Mouse (Mus musculus) CD4-positive helper T cell, adult 2 months (primary cell): ENCODE measurements around the gene Pou2f1.
A peak's percentile ranks its signal among the peaks of the same experiment; 100 is the strongest.

Experiments used
- DNase-seq: peaks from one replicate; pipeline ENCODE4 v3.0.0-alpha.2; 2012; ENCODE audit warnings: low read depth, missing footprints, low spot score

Gene Pou2f1

DNA sequence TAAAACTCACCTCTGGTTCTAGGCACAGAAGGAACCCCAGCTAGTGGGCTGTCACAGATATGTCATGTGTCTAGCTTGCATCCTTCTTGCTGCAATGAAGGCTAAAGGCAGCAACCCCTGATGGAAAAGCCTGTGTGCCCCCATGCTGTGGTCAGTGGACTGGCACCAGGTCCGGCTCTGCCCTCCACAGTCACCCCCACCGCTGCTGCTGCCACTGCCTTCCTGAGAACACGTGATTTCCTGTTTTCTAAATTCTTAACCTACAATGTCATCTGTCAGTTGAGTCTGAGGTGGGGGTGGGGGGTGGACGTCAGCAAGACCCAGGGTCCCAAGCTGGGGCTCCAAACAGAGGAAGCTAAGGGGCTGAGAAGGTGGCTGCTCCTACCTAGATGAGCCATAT, 153.6 kb downstream of the Pou2f1 start:
- peak; percentile 72 for DNase-seq

DNA sequence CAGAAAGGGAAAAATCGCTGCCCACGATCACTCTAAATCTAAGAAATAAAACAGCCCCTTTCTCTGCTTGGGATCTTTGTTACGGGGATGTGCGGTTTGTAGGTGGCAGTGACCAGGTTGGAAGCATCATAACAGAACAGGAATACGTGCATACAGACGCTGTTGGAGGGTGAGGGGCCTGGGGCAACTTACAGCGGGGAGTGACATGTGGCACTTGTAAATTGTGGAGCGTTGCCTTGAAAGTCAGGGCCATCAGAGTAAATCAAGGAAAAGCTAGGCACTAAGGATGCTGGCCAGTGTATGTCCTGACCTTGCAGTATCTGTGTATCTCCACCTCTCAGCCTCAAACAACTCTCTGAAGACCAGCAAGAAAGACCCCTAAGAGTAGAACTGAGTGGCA, 154.1 kb downstream of the Pou2f1 start:
- peak; percentile 50 for DNase-seq

DNA sequence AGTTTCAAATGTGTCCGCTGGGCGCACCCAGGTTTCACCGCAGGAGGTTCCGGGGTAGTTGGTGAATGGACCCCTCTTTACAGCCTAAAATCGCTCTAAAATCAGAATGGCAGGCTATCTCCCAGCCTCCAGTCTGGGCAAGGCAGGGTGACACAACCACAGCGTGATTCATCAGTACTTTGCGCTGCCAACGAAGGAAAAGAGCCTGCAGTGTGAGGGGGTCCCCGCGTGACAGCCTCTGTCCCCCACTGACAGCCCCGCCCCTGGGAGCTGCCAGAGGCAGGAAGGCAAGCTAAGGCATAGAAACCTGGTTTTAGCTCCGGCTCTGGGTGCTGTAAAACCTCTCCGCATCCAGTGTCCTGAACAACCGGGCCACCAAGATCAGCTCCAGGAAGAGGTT, 157.1 kb downstream of the Pou2f1 start:
- DNase-seq, result peak; percentile 77

DNA sequence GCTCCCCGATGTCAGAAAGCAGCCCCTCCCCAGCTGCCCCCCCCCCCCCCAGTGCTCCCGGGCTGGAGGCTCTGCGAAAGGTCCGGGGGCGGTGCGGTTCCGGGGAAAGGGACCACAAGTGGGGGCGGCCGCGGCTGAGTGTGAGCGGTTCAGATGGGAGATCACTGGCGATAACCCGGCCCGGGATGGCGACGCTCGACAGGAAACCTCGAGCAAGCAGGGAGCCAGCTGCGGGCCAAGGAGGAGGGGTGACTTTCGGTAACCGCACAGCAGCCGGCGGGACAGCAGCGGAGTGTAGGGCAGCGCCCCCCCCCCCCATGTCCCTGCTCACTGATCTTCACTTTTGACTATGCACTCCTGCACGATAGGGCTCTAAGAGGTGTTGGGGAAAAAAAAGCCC, 157.5 kb downstream of the Pou2f1 start:
- DNase-seq, result peak; percentile 90

DNA sequence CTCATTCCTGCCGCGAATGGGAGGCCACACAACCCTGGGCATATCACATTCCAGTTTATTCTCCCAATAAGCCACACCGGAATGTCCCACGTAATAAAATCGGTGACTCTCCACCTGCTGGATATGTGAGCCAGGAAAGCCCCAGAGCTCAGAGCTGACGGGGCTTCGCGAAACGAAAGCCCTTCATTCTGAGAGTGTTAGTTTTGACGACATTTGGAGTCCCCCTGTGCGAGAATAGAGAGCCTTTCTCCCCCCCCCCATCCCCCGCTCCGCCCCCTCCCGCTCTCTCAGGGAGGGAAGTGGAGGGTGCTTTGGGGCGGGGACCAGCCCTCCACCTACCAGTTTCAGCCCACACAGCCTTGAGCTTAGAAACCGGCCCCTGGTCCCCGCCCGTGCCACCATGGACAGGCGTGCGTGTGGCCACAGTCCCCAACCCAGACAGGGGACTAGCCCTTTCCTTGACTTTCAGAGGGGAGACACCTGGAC, 158.0 kb downstream of the Pou2f1 start:
- DNase-seq, result peak; percentile 86

DNA sequence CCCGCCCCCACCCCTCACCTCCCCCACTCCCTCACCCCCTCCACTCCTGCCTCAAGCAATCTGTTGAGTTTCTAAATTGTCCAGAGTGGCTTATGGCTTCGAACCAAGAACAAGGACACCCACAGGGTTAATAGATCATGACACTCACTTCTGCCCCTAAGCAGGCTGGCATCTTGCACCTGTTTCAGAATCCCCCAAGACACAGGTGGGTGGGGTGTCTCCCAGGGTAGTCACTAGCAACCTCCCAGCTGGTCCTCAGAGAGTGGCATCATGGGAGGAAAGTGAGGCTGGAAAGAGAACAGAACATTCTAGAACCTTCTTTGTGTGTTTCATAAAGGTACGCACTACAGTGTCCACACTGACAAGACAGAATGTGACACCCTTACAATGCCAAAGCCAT, 158.9 kb downstream of the Pou2f1 start:
- peak; percentile 69 for DNase-seq

DNA sequence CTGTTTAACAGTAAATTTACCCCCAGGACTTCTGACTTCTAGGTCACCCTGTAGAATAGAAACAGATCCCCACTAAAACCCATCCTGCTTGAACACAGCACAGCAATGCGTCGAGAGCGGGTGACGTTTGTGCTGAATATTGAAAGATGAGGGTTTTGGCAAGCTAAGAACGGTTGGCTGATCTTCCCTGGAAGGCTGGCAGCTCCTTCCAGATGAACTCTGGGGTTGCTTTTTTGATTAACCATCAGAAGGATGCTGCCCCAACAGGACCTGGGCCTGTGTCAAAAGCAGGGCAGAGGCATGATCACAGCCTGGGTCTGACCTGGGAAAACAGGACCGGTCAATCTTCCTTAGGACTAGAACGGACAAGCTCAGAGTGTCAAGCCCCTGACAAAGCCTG, 160.3 kb downstream of the Pou2f1 start:
- DNase-seq, result no peak

DNA sequence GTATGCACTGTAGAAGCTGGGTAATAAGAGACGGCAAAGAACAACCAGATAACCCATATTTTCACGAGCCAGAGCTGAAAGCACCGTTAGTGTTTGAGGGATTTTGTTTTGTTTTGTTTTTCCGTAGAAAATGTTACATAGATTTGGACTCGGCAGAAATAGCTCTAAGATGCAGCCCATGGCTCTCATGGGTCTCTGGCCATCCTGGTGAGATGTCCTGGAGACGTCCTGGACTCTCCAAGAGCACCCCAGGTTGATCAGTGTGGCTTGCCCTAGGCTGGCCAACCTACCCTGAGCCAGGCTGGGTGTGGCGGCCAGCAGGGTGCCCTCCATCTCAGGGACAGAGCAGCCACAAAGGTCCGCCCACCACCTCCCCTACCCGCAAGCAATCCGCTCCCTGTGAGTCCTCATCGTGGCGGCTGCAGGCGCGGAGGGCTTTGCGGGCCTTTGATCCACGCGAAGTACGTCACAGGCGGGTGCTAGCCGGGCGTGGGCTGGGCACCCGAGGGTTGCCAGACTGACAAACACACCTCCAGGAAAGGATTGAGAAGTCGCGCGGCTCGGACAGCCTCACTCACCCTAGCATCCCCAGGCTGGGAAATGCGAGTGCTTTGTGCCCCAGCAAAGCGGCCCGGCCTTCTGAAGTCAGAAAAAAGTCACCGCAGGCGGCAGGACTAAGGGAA, 161.8 kb downstream of the Pou2f1 start:
- peak; percentile 81 for DNase-seq

DNA sequence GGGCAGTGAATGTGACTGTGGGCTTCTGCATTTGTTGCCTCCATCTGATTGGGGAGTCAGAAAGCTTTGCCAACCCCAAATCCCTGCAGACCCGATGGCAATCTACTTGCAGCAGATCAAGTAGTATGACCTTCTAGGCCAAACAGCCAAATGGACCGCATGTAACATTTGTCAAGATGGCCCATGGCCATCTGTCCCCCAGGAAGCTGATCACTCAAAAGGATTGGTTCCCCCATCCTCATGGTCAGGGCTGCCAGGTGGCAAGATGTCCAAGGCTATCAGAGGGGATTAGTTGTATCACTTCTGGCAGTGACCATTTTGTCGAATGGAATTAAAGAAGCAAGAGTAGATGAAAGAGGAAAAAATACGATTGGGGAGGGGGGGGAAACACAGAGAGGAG, 163.3 kb downstream of the Pou2f1 start:
- DNase-seq, result no peak

DNA sequence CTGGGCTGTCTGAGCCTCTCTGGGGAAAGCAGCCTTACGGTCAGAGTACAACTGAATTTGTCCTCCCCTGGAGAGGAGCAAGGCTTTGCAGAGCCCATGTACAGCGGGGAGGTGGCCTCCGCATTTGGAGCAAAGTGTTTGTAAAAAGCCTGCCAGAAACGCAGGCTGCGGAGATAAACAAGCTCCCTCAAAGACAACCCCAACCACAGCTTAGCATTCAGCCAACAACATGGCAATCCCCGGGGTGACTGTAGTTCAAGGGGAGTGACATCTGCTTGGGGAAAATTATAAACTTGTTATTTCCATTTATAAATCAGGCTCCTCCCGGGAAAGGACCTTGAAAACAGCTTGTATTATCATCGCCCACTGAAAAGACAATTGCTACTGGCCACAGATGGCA, 164.9 kb downstream of the Pou2f1 start:
- DNase-seq, result peak; percentile 81

DNA sequence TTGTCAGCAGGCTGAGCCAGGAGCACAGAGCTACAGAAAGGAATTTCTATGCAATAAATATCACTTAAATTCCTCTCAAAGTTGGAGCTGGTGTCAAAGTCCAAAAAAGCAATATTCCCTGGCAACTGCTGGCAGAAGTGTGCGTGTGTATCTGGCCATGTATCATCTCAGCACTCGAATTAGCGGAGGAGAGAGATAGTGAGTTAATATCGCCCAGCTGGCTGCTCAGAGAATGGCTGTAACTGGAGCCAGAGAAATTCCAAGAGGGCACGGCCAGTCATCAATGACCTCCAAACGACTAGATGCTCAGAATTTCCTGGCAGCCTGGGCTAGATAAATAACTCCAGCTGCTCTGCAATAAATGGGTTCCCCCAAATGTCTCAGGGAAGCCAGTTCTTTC, 166.0 kb downstream of the Pou2f1 start:
- no peak for DNase-seq

DNA sequence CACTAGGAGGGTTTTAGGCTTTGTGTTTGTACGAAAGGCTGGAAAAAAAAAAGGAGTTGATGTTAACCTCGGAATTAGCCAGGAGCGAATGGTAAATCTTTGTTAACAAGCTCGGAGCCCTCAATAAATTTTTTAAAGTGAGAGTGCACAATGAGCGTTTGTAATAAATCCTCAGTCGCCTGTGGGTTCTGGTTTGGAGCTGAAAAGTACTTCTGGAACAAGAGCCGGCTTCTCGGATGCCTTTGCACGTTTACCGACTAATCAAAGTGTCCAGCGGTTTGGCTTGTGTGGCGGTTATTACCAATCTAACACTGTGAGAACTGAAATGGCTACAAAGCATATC, 167.9 kb downstream of the Pou2f1 start:
- no peak for DNase-seq

DNA sequence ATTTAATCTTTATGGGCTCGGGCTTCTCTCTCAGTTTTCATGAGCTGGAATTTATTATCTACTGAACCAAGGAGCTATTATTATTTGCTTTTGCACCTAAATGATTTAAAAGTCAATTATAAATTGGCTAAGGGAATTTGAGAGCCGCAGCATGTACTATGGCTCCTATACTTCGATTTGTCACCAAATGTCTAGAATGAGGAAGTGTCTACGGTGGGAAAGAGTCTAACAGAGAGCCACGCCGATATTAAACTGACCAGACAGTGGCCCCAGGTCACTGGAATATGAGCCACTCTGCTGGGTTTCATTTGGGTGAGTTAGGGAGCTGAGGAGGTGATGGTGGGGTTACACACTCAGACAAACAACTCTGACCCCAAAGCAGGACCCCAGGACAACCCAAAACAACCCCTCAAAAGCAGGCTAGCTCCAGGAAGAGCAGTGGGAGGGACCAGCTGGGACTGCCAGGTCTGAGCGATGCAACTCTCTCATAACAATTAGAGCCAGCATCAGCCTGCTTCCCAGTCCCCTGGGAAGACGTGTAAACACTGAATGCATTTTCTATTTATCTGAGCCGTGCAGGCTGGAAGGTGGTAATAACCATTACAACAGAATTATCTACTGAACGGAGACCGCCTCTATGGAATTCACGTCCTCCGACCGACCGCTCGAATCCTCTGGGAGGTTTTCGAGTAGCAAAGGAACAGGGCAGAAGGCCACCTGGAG, 168.4 kb downstream of the Pou2f1 start:
- DNase-seq, result no peak

DNA sequence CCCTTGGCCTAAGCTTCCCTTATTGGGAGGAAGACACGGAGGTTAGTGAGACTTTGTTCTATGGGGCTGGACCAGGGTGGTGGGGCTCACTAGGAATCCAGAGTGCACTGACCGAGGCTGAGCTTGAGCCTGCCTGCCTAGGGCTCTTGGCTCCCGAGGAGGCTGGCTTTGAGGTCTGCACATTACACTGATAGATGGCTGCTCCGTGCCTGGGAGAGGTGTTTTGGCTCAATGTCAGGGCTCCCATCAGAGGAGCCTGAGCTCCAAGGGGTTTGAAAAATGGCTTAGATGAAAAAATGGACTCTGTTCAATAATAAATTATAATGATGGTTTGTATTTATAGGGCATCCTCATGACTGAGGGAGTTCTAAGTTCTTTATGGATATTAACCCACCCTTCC, 169.2 kb downstream of the Pou2f1 start:
- DNase-seq, result no peak

DNA sequence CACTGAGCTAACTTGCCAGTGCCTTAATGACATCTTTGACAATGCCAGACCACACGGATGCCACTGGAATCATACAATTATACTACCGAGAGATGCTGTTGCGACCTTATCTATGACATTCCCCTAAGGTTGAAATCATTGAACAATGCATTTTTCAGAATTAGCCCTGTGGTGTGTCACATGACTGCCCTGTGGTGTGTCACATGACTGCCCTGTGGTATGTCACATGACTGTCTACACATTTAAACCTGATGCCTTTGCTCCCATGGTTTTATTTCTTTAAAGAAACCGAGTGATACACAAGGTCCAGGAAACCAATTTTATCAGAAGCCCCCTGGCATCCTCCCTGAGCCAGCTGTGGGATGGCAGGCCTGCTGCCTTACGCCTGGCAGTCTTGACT, 172.6 kb downstream of the Pou2f1 start:
- no peak for DNase-seq

DNA sequence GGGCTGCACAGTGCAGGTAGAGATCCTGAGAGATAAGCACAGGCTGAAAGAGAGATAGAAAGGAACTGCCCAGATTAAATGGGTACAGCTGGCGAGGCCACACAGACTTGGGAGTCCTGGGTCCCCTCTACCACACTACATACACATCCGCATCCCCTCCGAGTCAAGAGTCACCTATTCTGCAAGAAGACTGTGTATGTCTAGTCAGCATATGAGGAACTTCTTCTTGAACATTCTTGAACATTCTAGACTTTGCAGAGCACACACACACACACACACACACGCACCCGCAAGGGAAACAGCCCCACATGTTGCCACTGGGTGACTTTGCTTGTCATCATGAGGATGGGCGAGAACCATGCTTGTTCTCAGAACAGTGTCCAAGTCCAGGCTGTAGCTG, 173.9 kb downstream of the Pou2f1 start:
- DNase-seq, result peak; percentile 68

DNA sequence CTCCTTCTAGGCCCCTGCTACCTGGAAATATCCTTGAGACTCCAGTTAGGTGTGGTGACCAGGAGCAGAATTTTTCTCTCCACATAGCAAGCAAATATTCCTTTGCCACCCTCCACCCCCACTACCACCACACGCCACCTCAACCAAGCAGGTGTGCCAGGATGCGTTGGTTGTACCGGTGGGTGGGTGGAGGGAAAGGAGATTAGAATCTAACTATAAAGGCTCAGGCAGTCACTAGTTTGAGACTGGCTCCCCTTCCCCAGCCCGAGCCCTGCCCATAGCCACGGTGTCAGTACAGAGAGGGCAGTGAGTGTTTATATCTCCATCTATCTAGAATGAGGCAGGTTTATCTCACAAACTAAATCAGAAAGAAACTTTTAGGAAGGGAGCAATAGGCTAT, 174.3 kb downstream of the Pou2f1 start:
- peak; percentile 56 for DNase-seq

DNA sequence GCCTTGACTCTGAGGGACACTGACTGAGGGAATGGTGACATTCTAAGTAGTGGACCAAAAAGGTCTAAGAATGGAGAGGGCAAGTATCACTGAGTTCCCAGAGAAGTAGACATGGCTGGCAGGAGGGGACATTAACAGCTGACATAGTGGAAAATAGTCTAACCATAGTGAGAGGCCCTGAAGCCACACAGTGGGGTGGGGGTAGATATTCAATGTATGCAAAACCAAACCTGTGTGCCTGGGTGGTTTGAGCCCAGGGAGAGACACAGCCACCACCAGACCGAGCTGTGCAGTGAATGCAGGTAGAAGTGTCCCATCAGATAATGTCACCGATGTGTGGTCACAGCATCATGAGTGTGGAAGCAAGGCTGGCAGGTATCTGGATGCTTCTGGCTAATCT, 180.4 kb downstream of the Pou2f1 start:
- DNase-seq, result peak; percentile 62

DNA sequence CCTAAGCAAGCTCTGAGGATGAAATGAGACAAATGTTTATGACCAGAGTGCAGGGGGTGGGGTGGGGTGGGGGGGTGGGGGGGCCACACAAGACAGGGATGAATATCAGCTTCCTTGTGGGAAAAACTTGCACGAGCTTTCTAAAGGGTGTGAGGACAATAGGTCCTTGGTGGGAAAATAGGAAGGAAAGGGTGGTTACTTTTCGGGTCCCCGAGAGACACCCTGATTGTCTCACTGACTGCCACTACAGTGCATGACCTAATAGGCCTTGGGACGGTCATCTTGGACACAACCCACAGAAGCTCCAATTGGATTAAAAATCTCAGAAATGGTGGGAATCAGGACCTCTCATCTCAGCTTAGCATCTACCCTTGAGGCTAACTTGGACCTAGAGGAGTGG, 183.3 kb downstream of the Pou2f1 start:
- no peak for DNase-seq

DNA sequence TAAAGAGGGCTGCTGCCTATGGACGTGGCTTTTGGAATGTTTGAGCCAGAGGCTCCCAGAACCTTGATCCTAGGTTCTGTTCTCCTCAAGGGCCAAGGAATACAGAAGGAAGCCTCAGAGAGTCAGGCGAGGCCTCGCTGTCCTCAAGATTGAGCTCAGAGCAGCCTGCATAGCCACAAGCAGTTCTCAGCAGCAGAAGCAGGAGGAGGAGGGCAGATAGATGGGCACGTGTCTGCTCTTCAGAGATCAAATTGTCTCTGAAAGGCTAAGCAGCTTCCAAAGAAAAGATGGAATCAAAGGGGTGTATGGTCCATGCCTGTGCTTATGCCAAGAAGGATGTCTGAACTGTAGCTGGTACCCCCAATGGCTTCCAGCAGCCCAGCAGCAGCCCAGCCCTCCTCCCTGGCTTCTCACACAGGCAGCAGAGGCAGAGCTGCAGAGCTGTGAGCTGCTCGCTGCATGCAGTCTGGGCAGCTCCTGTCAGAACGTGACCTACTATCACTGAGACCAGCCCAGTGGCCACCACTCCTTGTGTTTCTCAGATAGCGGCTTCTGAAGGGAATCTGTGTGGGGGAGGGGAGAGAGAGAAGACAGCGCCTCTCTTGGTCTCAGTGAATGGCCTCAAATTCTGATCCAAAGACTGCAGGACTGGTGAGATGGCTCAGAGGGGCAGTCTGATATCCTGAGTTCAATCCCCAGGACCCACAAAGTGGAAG, 184.2 kb downstream of the Pou2f1 start:
- no peak for DNase-seq

DNA sequence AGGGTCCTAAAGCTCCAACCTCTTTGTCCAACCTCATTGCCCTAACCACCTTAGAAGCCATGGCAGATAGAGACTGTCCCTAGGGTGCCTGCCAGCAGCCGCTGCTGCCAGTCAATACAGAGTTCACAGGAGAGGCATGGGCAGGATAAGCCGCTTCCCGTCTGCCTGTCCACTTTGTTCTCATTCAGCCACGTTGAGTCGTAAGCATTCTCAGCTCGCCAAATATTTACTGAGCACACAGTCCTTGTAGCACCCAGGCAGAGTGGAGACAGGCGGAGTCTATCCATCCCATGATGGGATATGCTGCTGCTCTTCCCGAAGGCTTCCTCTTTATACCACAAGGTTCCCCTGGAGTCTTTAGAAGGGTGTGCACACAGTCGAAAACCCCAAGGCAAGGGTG, 185.2 kb downstream of the Pou2f1 start:
- DNase-seq, result no peak

DNA sequence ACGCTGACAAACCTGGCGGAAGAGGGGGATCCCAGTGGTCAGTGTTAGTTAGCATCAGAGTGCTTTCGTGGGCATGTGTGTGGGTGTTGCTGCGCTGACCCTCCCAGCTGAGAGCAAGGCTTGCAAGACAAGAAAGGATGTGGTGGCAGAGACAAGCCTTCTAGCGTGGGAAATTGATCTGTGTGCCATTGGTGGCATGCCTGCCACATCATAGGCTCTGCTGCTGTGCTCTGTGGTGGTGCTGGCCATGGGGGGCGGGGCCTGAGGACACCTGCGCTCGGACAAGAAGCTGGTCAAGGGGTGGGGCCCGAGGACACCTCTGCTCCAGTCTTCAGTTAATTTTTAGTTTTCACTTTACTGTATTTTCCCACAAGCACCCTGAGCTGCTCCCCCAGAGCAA, 186.1 kb downstream of the Pou2f1 start:
- peak; percentile 76 for DNase-seq
